Mouse (Mus musculus) thymus, adult 2 months (tissue): ENCODE data around the gene Lclat1.

Source experiments
- CTCF ChIP-seq: fragments of 200-500 bp; IDR thresholded peaks from 2 replicates; pipeline ENCODE4 v1.5.1; 2012; ENCODE audit warnings: mild to moderate bottlenecking, control low read depth, low read length, moderate library complexity, borderline replicate concordance; ENCODE audit not compliant: control insufficient read depth, poor library complexity, insufficient read depth; ENCODE audit errors: extremely low read depth
- POLR2A ChIP-seq: fragments of 200-500 bp; IDR thresholded peaks from 2 replicates; pipeline ENCODE4 v1.6.1; 2012; ENCODE audit warnings: mild to moderate bottlenecking, low read length, control low read depth, moderate library complexity; ENCODE audit not compliant: control insufficient read depth, poor library complexity, insufficient read depth; ENCODE audit errors: extremely low read depth

DNA sequence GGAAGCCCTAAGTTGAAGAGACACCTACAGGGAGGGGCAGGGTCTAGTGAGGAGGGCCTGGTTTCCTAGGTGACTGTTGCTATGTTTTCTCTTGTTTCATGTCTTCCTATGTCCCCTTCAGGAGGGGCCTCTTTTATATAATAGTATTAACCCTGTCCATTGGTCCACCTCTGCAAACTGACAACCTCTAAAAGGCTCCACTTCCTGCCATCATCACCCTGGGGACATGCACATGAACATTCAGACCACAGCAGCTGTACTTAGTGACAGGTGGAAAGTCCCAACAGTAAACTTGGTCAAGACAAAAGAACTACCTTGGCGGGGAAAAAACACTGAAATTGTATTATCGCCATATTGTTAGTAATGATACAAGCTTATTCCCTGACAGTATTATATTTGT is 139.1 kb downstream of the Lclat1 start:
- TF ChIP-seq CTCF: no peak
- no peak for TF ChIP-seq POLR2A
